Mouse (Mus musculus) heart, embryonic 14.5 days (tissue): Measurements from ENCODE around the gene Gnl1. TPM values are rescaled to one million over a fixed set of nuclear protein-coding genes. Genes with fewer than 3 reads are reported as not detected.

Experiments used
- ATAC-seq: fragments of 200-750 bp; cut with Nextera tagmentation; 2 replicates; pipeline ENCODE4 v1.8.0; 2017; ENCODE audit warnings: low read depth, moderate TSS enrichment; ENCODE audit not compliant: insufficient number of reproducible peaks, insufficient read depth, low FRiP score
- H3K27ac ChIP-seq, 2 experiments: fragments of 200-500 bp in 1 of 2; fragments of 300-500 bp in 1 of 2; sonication (generic) in 1 of 2; replicated peaks in 1 of 2; 2 replicates each; pipeline ENCODE4 v1.5.1; 2012 to 2014; ENCODE audit warnings: low read depth in 2 of 2, low read length in 2 of 2, control low read depth in 1 of 2, mild to moderate bottlenecking in 1 of 2, mixed read lengths in 1 of 2; ENCODE audit not compliant: control insufficient read depth in 1 of 2, insufficient read depth in 1 of 2
- H3K27me3 ChIP-seq: fragments of 300-500 bp; sonication (generic); 2 replicates; pipeline ENCODE4 v1.6.1; 2014; ENCODE audit warnings: mild to moderate bottlenecking, low read length, control low read depth; ENCODE audit not compliant: control insufficient read depth, insufficient read depth
- H3K36me3 ChIP-seq: fragments of 300-500 bp; sonication (generic); 2 replicates; pipeline ENCODE4 v1.6.1; 2014; ENCODE audit warnings: mild to moderate bottlenecking, control low read depth, low read length, mixed read lengths; ENCODE audit not compliant: control insufficient read depth, insufficient read depth
- H3K4me1 ChIP-seq, 2 experiments: fragments of 200-500 bp in 1 of 2; fragments of 300-500 bp in 1 of 2; sonication (generic) in 1 of 2; 2 replicates each; pipeline ENCODE4 v1.6.1; 2012 to 2014; ENCODE audit warnings: low read length in 2 of 2, control low read depth in 1 of 2, mixed read lengths in 1 of 2; ENCODE audit not compliant: control insufficient read depth in 2 of 2, insufficient read depth in 2 of 2
- H3K4me2 ChIP-seq: fragments of 300-500 bp; sonication (generic); 2 replicates; pipeline ENCODE4 v1.6.1; 2014; ENCODE audit warnings: mild to moderate bottlenecking, low read length
- H3K4me3 ChIP-seq, 2 experiments: fragments of 200-500 bp in 1 of 2; fragments of 300-500 bp in 1 of 2; sonication (generic) in 1 of 2; 2 replicates each; pipeline ENCODE4 v1.5.1; 2012 to 2014; ENCODE audit warnings: low read length in 2 of 2, mild to moderate bottlenecking in 2 of 2, control low read depth in 1 of 2, low read depth in 1 of 2, moderate library complexity in 1 of 2; ENCODE audit not compliant: control insufficient read depth in 1 of 2, insufficient read depth in 1 of 2
- H3K9ac ChIP-seq: fragments of 300-500 bp; sonication (generic); 2 replicates; pipeline ENCODE4 v1.6.1; 2014; ENCODE audit warnings: mild to moderate bottlenecking, low read length
- H3K9me3 ChIP-seq: fragments of 300-500 bp; sonication (generic); 2 replicates; pipeline ENCODE4 v1.6.1; 2016; ENCODE audit warnings: low read length, control low read depth; ENCODE audit not compliant: control insufficient read depth
- WGBS: fragments of 180-500 bp; shearing (Covaris S2); extraction: QIAGEN DNeasy Blood & Tissue Kit; methylation state at CpG from one replicate; pipeline ENCODE4 v1.1.7; 2014; 5-methylcytosine and 5-hydroxymethylcytosine counted together
- polyA plus RNA-seq: library from polyadenylated mRNA; unstranded; fragments of >200 nt; fragmentation: Nextera tagmentation; extraction: Ambion mirVana; gene quantifications from 2 replicates; pipeline ENCODE4 v1.2.1, GENCODE M21; 2014

The Gnl1 gene
- polyA plus RNA-seq, 1 experiment from 2014 or later, result 27.2 TPM

GRCm38 (mm10) chr17:35972131-35972530, 7.5 kb upstream of the Gnl1 start:
- H3K4me1 ChIP-seq, result peaks cover 7 to 15% of the 10 kb centered on the region in 2 experiments
- no peak overlapping the region for H3K9ac ChIP-seq
- no peaks in the 10 kb centered on the region for H3K27me3 ChIP-seq
- 62% methylated on average over 1 of the region's 1 CpGs for WGBS
- H3K4me3 ChIP-seq, result no peak overlapping the region
- no peaks in the 10 kb centered on the region for H3K9me3 ChIP-seq
- H3K4me2 ChIP-seq, result no peak overlapping the region
- H3K27ac ChIP-seq, result no peak overlapping the region
- H3K36me3 ChIP-seq, result peaks cover 54% of the 10 kb centered on the region
- no peak for ATAC-seq

DNA sequence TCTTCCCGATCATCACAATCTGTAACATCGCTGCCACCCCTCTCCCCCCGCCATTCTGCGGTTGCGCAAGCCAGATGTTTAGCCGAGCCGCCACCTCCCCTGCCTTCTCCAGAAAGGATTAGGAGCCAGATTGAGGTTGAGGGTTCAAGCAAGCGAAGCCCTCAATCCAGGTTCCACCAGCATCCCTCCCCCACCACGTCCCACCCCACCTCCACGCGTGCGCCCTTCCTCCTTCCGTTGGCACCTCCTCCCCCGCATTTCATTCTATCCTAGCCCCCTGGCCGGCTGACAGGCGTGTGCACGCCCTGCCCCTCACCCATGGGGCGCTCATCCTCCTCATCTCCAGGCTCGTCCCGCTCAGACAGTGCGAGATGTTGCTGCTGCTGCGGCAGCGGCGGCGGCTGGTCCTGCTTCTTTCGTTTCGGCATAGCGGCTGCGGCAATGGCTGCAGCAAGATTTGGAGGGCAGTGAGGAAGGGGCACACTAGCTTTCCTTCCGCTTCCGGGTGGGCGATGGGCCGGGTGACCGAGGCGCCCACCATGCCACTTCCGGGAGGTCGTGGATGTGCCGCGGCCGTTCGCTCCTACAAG, 745 bp upstream of the Gnl1 start:
- peak overlapping the region; percentile 80 for H3K9ac ChIP-seq
- H3K4me1 ChIP-seq, result peaks cover 11 to 13% of the 10 kb centered on the region in 2 experiments
- H3K27me3 ChIP-seq, result no peaks in the 10 kb centered on the region
- H3K4me3 ChIP-seq, result peak overlapping the region; percentile 82 to 84
- no peaks in the 10 kb centered on the region for H3K9me3 ChIP-seq
- peaks cover 58% of the 10 kb centered on the region for H3K36me3 ChIP-seq
- H3K27ac ChIP-seq, result peak overlapping the region; percentile 90 to 92
- ATAC-seq, result peak; percentile 48
- WGBS, result under 1% methylated on average over 41 of the region's 41 CpGs
- peak overlapping the region; percentile 92 for H3K4me2 ChIP-seq

- H3K4me3 ChIP-seq, result peak overlapping the region; percentile 82 to 84
- WGBS, result 2% methylated on average over 29 of the region's 29 CpGs
- H3K36me3 ChIP-seq, result peaks cover 55% of the 10 kb centered on the region
- H3K4me1 ChIP-seq, result peaks cover 11 to 13% of the 10 kb centered on the region in 2 experiments
- ATAC-seq, result peak; percentile 22
- peak overlapping the region; percentile 80 for H3K9ac ChIP-seq
- peak overlapping the region; percentile 77 to 90 for H3K27ac ChIP-seq
- H3K4me2 ChIP-seq, result peak overlapping the region; percentile 92
- H3K9me3 ChIP-seq, result no peaks in the 10 kb centered on the region
- no peaks in the 10 kb centered on the region for H3K27me3 ChIP-seq
Measured at GRCm38 (mm10) chr17:35980363-35980754, 708 bp downstream of the Gnl1 start.

- no peaks in the 10 kb centered on the region for H3K27me3 ChIP-seq
- H3K4me1 ChIP-seq, result peaks cover 11 to 13% of the 10 kb centered on the region in 2 experiments
- H3K4me3 ChIP-seq, result no peak overlapping the region
- peak overlapping the region; percentile 0; the same call in 1 of the 2 replicates for H3K9ac ChIP-seq
- 90% methylated on average over 9 of the region's 9 CpGs for WGBS
- H3K9me3 ChIP-seq, result no peaks in the 10 kb centered on the region
- H3K4me2 ChIP-seq, result no peak overlapping the region
- no peak overlapping the region for H3K27ac ChIP-seq
- H3K36me3 ChIP-seq, result peaks cover 55% of the 10 kb centered on the region
- no peak for ATAC-seq
Measured at GRCm38 (mm10) chr17:35981776-35982175, 2.1 kb downstream of the Gnl1 start.

DNA sequence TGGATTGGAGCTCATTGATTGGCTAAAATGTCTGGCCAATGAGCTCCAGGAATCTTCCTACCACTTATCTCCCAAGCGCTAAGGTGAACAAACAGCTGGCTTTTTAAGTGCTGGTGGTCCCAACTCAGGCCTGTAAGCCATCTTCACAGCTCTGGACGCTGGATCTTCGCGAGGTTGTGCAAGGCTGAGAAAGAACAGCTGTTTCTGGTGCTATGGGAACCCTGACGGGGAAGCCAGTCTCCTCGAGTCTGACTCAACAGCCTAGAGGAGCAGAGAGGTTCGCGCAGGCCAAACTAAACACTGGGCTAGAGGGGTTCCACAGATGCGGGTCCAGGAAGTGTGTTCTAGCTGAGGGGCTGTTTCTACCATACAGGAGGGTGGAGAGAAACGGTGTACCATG, 12.1 kb downstream of the Gnl1 start:
- Histone ChIP-seq H3K27me3 (no peaks in the 10 kb centered on the region), H3K4me3 (no peak overlapping the region), H3K9ac (no peak overlapping the region), H3K4me2 (no peak overlapping the region), H3K36me3 (peaks cover 33% of the 10 kb centered on the region), H3K27ac (no peak overlapping the region), H3K9me3 (no peaks in the 10 kb centered on the region), H3K4me1 (peaks cover 0 to 7% of the 10 kb centered on the region in 2 experiments; a peak in 3 of 4 replicates)
- ATAC-seq, result no peak
- 29% methylated on average over 10 of the region's 10 CpGs for WGBS

DNA sequence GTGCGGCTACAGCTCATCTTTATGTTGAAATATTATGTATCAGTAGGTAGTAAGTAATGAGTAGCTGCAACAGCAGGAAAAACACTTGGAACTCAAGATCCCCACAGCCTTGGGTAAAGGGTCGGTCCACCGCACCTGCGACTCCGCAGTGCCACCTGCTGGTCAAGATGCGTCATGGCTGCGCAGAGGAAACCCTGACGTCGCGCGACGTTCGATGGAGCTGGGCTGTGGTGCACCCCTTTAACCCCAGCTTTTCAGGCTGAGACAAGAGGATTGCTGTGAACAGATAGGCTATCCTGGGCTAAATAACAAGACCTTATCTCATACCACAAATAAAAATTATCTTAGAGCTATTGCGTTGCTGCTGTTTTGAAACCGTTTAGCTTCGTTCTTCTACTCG, 14.0 kb downstream of the Gnl1 start:
- 6% methylated on average over 17 of the region's 17 CpGs for WGBS
- H3K4me3 ChIP-seq, result peak overlapping the region in 1 of 2 experiments; percentile 61; a peak in 2 of 4 replicates
- no peaks in the 10 kb centered on the region for H3K9me3 ChIP-seq
- H3K4me1 ChIP-seq, result peaks cover 0 to 14% of the 10 kb centered on the region in 2 experiments; a peak in 3 of 4 replicates
- peak overlapping the region; percentile 78 for H3K4me2 ChIP-seq
- no peaks in the 10 kb centered on the region for H3K27me3 ChIP-seq
- ATAC-seq, result peak; percentile 40
- H3K9ac ChIP-seq, result no peak overlapping the region
- H3K36me3 ChIP-seq, result peaks cover 14% of the 10 kb centered on the region
- H3K27ac ChIP-seq, result no peak overlapping the region

- Histone ChIP-seq H3K4me1 (peaks cover 0 to 14% of the 10 kb centered on the region in 2 experiments; a peak in 3 of 4 replicates), H3K27me3 (no peaks in the 10 kb centered on the region), H3K9ac (peak overlapping the region; percentile 78), H3K36me3 (peaks cover 7% of the 10 kb centered on the region; the same call in 1 of the 2 replicates), H3K4me2 (peak overlapping the region; percentile 78), H3K27ac (peak overlapping the region; percentile 34 to 46), H3K4me3 (peak overlapping the region; percentile 51 to 61), H3K9me3 (no peaks in the 10 kb centered on the region)
- ATAC-seq, result peak; percentile 47; the same call in 1 of the 2 replicates
- 4% methylated on average over 31 of the region's 31 CpGs for WGBS
Measured at GRCm38 (mm10) chr17:35994175-35994878, 14.7 kb downstream of the Gnl1 start.
